Mouse (Mus musculus) bone marrow macrophage, adult 2 months (primary cell): ENCODE measurements at regions not wholly inside any gene's neighbourhood (a gene's known extent, or its start where the extent isn't known, plus 50 kb on each side); places are given as distances from the start of the nearest gene placed in this dataset.

Source experiments
- H3K27ac ChIP-seq: 2 replicates; pipeline ENCODE4 v1.5.1; 2012; ENCODE audit warnings: low read depth, low read length; ENCODE audit not compliant: insufficient read depth
- H3K4me1 ChIP-seq: 2 replicates; pipeline ENCODE4 v1.6.1; 2012; ENCODE audit warnings: low read length; ENCODE audit not compliant: control insufficient read depth, insufficient read depth
- H3K4me3 ChIP-seq: 2 replicates; pipeline ENCODE4 v1.5.1; 2012; ENCODE audit warnings: mild to moderate bottlenecking, low read length, moderate library complexity; ENCODE audit not compliant: insufficient read depth
- CTCF ChIP-seq: IDR thresholded peaks from 2 replicates; pipeline ENCODE4 v1.5.1; 2012; ENCODE audit warnings: low read depth, mild to moderate bottlenecking, low read length, moderate library complexity
- POLR2A ChIP-seq: IDR thresholded peaks from 2 replicates; pipeline ENCODE4 v1.6.1; 2012; ENCODE audit warnings: mild to moderate bottlenecking, low read depth, low read length, borderline replicate concordance

DNA sequence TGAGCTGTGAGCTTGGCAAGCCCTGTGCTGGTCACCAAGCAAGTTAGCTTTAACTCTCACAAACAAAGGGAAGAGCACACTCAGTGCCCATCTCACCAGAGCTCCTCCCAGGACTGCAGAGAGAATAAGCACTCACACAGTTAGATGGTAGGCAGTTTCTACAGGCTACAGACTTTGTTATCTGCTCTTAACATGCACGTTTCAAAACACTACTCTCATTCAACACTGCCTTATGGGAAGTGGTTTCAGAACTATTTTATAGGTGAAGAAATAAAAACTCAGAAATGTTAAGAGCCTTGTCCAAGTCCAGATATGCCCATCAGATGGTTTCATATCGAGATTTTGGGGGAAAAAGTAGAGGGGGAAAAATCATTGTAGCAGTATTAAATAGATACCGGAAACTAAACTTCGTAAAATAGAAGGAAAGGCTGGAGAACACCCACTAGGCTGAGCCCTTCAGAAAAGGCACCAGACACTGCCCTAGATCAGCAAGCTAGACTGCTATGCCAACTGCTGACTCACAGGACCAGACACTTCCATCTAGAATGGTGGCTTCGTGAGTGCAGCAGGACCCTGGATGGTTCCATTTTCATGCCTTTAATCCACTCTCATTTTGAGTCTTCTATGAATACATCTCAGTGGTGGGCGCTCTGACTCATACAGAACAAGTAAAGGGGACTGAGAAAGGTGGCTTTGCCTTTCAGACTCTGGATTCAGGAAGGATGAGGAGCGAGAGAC, 51.3 kb upstream of the Serbp1 start:
- no peak overlapping the region for H3K27ac ChIP-seq
- H3K4me3 ChIP-seq, result no peak overlapping the region
- H3K4me1 ChIP-seq, result peaks cover 7% of the 10 kb centered on the region; the same call in 1 of the 2 replicates
- TF ChIP-seq POLR2A, result no peak
- TF ChIP-seq CTCF, result no peak

DNA sequence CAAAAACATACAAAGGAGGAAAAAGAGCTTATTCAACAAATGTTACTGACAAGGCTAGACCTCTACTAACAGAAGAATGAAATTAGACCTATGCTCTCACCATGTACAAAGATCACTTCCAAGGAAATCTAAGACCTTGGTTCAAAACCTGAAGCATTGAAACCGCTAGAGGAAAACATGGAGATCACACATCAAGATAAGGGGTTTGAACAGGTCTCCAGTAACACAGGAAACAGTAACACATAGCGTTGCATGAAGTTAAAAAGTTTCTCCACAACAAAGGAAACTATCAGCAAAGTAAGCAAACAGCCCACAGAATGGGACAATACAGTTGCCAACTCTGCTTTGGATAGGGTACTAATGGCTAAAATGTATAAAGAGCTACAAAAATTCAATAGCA, 53.3 kb upstream of the Serbp1 start:
- Histone ChIP-seq H3K4me3 (no peak overlapping the region), H3K4me1 (peaks cover 15% of the 10 kb centered on the region), H3K27ac (no peak overlapping the region)
- TF ChIP-seq POLR2A, result no peak
- TF ChIP-seq CTCF, result no peak

- TF ChIP-seq POLR2A, result no peak
- no peak for TF ChIP-seq CTCF
- Histone ChIP-seq H3K27ac (no peak overlapping the region), H3K4me3 (no peak overlapping the region), H3K4me1 (peaks cover 17% of the 10 kb centered on the region)
Observed at GRCm38 (mm10) chr6:67183481-67184215, 54.3 kb upstream of the Serbp1 start.

DNA sequence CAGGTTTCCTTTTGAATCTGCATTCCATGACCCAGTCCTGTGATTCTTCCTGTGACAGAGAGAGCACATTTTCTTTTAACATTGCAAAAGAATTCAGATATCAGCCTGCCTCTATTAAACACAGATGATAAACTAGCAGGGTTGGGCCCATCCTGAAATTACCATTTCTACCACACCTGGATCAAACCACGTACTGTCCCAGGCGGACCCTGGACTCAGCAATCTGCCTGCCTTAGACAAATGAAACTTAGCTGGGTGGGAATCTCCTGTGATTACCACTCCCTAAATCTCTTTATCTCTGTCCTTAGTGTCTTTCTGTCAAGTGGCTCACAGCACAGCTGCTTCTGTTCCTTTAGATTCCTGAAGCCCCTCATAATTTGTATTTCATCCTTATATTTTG, 55.5 kb upstream of the Serbp1 start:
- no peak for TF ChIP-seq POLR2A
- no peak for TF ChIP-seq CTCF
- Histone ChIP-seq H3K4me3 (no peak overlapping the region), H3K4me1 (peaks cover 23% of the 10 kb centered on the region), H3K27ac (no peak overlapping the region)

DNA sequence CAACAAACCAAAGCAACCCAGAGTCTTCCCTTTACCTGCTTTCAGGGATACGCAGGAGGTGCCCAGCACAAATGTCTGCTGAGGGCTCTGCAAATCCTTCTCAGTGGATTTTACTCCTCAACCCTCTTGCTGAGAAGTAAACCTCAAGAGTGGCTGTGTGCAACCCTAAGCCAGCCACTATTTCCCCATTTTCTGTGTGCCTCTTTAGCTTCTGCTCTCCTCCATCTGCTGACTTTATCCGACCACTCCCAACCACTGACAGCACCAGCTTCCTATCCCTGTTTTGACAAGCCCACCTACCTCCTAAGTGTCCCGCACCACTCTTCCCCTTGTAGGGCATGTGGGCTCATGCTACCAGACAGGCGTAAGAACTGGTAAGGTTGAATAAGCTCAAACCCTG, 56.5 kb upstream of the Serbp1 start:
- peaks cover 25% of the 10 kb centered on the region for H3K4me1 ChIP-seq
- TF ChIP-seq CTCF (no peak), POLR2A (no peak)
- H3K27ac ChIP-seq, result no peak overlapping the region
- H3K4me3 ChIP-seq, result no peak overlapping the region

GRCm38 (mm10) chr6:67179416-67179815, 58.6 kb upstream of the Serbp1 start:
- Histone ChIP-seq H3K4me3 (no peak overlapping the region), H3K4me1 (peaks cover 25% of the 10 kb centered on the region), H3K27ac (no peak overlapping the region)
- TF ChIP-seq POLR2A (no peak), CTCF (no peak)

- Histone ChIP-seq H3K27ac (no peak overlapping the region), H3K4me1 (peaks cover 24% of the 10 kb centered on the region), H3K4me3 (no peak overlapping the region)
- TF ChIP-seq POLR2A (no peak), CTCF (no peak)
Observed at GRCm38 (mm10) chr6:67178531-67178930, 59.4 kb upstream of the Serbp1 start.

- TF ChIP-seq CTCF, result no peak
- TF ChIP-seq POLR2A, result no peak
- H3K4me3 ChIP-seq, result no peak overlapping the region
- H3K27ac ChIP-seq, result no peak overlapping the region
- peaks cover 20% of the 10 kb centered on the region for H3K4me1 ChIP-seq
Observed at GRCm38 (mm10) chr6:67178101-67178500, 59.9 kb upstream of the Serbp1 start.

DNA sequence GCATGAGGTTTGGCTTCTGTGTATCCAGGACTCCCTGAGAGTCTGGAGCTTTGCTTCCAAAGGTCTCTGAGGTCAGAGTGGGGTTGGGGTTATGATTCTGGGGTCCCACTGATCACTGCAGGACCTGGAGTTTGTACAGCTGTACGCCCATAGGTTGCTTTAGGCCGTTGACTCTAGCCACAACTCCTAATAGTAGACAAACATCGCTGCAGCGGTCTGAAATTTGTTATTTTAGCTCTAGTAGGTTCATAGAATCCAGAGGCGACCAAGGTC, 67.4 kb upstream of the Serbp1 start:
- TF ChIP-seq CTCF (no peak), POLR2A (no peak)
- Histone ChIP-seq H3K27ac (no peak overlapping the region), H3K4me3 (peak overlapping the region; percentile 36; the same call in 1 of the 2 replicates), H3K4me1 (peaks cover 9% of the 10 kb centered on the region)
